Mouse (Mus musculus): ENCODE measurements around the gene H3f3a. TPM values are rescaled to one million over a fixed set of nuclear protein-coding genes. Genes with fewer than 3 reads are reported as not detected.
A peak's percentile ranks its signal among the peaks of the same experiment; 100 is the strongest.

Gene H3f3a
- total RNA-seq, 2 experiments from 2014 or later = 809 to 834 TPM

DNA sequence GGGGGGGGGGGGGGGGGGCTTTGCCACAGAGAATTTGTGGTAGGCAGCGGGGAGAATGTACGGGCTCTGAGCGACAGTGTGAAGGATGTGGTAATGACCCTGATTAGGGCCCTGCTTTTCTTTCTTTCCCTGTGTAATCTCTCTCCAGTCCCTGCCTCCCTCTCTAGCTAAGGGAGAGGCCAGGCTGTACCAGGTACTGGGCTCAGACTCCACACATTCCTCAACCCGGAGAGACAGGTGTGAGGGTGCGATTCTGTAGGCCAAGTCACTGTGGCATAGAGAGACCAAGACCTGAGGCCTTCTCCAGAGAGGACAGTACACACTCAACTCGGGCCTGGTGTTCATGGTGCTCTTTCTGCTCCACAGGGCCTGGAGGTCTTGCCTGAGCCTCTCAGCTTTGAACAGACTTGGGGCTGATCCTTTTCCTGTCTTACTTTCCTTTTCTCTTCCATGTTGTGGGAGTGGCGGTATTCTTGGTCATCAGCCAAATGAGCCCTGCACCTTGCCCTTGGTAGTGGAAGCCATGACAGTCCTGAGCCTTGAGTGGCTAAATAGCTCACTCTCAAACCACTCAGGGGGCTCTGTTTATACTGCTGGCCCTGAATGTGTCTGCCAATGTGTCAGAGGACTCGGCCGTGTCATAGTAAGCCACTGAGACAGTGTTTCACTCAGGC is 30.7 kb downstream of the H3f3a start:
- DNase-seq = no peak

DNA sequence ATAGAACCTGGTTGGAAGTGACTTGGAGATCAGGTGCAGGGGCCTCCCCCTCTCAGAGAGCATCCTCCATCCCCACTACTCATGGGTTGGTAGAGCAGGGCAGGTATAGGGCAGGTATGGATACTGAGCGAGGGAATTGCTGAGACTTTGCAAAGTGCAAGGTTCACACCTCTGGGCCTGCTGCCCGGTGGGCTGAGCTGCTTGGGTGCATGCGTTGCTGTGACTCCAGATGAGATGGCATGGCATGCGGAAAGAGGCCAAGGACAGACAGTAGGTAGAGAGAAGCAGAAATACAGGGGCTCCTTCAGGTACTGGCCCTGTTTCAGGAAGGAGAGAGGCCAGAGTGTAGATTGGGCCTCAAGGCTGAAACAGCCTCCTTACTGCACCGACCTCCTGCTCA is 32.5 kb downstream of the H3f3a start:
- DNase-seq = no peak

DNA sequence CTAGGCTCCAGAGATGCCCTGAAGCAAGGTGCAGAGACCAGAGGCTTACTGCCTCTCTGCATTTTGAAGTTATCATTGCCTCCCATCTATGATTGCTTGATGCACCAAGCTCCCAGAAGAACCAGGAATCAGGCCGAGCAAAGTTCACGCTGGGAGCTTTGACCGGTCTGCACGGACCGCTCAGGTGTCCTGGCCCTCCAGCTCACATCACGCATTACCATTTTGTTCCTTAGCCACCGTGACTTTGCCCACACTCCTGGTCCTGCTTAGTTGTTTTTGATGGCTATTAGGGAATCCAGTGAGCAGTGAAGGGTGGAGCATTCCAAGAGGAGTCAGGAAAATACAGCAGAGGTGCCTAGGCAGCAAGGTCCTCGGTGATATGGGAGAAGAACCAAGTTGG is 33.5 kb downstream of the H3f3a start:
- no peak for DNase-seq

DNA sequence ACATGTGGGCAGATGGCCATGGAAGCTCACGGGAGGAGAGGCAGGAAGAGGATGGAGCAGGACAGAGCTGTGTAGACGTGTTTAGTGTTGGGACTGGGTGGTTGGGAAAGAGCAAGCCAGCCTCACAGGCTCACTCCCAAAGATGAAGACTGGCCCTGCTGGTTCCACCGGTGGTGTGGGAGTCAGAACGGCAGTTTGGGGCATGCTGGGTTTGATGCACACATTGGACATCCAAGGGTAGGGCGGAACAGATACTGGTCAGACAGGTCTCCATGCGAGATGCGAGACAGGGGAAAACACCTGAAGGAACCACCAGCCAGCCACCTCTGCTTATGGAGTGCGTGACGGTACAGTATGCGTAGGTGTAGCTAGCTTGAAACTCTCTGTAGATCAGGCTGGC is 34.8 kb downstream of the H3f3a start:
- DNase-seq = no peak

DNA sequence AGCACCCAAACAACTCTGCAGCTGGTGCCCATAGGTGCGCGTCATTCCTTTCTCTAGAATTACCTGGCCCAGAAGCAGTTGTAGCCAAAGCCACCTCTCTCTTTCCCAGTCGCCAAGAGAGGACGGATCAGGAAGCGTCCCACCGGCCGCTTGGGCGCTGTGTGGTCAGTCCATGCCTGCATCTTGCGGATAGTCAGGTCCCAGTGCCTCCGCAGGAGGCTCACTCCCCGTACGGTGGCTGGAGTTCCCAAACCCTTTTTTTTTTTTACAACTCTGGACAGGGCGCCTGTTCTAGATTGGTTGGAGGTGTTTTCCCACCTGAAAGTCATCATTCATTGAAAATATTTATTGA is 35.4 kb downstream of the H3f3a start:
- no peak for DNase-seq

DNA sequence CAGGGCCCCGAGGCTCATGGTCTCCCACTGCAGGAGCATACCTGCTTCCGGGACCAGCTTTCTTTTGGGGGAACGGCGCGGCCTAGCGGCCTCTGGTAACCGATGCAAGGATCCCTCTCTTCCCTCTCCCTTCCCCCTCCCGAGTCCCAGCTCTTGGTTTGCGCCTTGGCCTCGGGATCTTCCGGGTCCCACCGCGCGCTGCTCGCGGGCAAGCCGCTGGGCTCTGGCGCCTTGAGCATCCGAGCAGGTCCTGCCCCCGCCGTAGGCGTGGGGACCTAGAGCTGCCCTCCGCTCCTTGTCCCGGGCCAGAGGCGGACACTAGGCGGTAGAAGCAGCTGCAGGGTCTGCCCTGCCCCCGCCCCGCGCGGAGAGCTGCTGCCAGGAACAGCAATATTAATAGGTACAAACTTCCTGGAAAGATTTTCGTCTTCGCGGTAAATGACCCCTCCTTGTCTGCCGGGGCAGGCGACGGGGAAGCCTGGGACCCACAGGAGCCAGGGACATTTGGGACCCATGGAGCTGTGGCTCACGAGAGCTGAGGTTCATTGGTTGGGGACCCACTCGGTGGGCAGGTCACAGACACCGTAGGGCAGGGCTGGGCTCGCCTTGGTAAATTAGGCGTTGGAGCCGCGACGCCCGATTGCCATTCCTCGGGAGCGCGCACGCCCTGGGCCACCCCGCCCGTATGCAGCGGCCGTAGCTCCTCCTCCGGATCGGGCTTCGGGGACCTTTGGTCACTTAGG is 35.9 kb downstream of the H3f3a start:
- peak; percentile 91 for DNase-seq

DNA sequence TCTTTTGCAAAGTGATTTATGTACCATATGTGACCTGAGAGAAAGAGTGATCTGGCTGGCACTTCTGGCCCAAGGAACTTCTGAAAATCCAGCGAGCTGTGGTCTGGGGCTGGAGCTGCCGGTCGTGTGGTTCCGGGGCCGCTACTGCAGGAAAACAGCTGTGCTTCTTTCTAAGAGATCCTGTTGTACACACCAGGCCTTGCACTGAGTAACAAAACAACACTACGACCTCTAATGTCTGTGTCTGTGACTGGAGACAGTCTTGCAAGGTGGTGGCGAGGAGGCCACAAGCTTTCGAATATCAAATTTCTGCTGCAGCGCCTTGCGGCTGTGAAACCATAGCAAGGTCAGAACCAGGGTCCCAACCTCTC is 36.5 kb downstream of the H3f3a start:
- no peak for DNase-seq

DNA sequence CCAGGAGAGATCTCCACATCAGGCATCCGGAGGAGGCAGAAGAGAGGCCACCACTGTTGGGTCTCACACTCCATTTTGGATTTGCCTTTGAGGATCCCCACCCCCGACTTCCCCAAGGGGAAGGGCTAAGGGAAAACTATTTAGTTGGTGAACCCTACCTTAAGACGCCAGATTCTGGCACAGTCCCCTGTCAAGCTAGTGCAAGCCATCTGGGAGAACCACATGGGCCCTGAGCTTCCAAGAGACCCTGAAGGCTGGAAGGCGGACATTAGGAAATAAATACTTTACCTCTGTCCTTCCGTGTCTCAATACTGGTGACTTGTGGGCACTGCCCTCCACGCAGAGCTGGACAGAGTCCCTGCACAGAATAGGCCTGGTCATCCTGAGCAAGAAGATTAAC is 37.2 kb downstream of the H3f3a start:
- no peak for DNase-seq

DNA sequence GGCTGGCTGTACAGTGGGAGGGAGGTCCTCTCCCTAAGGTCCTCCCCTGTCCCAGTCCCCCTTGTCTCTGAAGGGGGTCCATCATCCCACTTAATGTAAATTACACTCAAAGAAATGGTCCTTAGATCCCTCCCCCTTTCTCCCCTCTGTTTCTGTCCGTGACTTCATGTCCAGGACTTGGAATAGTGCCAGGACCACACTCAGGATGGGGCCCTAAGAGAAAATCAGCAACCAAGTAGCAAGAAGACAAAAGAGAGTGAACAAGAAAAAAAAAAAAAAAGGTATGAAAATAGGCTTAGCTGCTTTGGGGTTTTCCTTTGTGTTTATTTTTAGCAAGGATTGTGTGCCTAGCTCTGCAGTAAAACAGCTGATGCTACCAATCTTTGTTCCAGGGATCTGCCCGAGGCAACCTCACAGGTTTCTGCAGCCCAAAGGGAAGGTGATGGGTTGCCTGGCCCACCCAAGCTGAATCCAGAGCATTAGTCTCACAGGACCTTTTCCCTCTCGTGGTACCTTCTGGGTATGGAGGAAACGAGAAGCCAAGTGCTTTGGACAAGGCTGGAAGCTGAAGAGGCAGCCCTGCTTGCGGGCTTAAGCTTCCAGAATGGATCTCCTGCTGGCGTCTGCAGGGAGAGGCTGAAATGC is 37.8 kb downstream of the H3f3a start:
- no peak for DNase-seq

DNA sequence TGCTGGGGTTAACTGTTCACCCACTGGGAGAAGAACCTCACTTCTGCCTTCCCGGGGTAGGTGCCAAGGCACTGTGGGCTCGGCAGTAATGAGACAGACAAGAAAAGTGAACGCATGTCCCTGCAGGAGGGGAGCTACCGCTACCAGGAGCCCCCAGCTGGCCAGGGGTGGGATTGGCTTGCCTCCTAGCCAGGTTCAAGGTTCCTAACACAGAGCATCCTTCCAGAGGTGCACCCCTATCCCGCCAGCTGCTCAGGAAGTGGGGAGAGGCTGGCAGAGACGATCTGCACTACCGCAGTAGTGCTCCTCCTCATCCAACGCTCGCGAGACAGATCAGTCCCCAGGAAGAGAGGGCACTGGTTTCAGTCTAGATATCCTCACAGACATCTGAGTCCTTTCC is 38.4 kb downstream of the H3f3a start:
- no peak for DNase-seq

DNA sequence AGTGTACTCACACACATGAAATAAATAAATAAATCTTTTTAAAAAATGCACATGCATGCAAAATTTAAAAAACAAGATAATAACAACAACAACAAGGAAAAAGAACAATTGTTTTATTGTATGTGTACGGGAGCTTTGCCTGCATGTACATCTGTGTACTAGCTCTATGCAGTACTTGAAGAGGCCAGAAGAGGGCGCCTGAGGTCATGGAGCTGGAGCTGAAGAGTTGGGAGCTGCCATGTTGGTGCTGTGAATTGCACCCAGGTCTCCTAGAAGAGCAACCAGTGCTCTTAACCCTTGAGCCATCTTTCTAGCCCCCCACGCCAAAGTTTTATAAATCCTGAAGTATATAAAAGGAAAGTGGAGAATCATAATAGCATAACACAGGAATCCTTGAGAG is 39.1 kb downstream of the H3f3a start:
- no peak for DNase-seq

DNA sequence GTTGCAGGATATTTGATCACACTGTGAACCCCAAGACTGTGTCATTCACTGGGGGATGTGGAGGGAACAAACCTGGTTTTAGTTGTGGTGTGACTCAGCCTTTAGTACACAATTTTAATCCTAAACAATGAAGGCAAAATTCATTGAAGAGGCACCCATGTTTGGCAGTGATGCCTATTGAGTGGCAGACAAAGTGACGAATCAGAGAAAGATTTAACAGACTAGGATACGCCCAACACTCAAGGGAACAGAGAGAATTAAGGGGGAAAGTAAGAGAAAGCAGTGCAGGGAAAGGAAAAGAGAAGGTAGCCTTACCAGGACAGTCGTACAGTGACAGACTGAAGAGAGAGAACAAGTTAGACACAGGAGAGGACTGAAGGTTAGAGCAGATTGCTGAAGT is 41.5 kb downstream of the H3f3a start:
- no peak for DNase-seq

DNA sequence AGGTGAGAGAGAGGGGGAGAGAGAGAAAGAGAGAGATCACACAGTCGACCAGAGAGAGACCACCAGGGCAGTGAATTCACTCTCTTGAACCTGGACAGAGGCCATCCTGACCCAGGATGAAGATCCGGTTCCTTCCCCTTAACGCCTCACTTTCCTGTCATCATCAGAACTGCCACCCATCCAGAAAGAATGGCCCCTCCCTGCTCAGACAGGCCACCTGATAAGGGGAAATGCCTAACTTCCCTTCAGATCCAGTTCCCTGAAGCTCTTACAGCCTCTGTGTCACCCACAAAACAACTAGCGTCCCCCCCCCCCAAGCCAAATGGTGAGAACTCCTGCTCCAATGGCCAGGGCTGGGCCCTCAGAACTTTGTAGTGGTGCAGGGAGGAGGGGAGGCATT is 42.0 kb downstream of the H3f3a start:
- DNase-seq = no peak

DNA sequence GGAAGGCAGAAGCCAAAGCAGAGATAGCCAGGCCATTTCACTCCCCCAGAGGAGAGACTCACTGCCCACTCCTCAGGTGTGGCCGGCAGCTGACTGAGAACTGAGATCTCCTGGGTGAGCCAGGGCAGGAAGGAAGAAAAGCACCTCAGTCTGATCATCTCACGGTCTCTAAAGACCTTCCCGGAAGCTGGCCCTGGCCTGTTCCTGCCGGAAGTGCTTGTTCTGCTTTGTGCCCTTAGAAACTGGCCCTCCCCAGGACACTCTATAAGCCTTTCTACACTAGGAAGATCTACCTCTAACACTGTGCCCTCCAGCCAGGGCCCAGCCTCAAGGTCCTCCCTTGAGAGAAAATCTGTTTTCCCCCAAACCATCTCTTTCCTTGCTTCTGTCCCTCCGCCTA is 42.4 kb downstream of the H3f3a start:
- DNase-seq = no peak

DNA sequence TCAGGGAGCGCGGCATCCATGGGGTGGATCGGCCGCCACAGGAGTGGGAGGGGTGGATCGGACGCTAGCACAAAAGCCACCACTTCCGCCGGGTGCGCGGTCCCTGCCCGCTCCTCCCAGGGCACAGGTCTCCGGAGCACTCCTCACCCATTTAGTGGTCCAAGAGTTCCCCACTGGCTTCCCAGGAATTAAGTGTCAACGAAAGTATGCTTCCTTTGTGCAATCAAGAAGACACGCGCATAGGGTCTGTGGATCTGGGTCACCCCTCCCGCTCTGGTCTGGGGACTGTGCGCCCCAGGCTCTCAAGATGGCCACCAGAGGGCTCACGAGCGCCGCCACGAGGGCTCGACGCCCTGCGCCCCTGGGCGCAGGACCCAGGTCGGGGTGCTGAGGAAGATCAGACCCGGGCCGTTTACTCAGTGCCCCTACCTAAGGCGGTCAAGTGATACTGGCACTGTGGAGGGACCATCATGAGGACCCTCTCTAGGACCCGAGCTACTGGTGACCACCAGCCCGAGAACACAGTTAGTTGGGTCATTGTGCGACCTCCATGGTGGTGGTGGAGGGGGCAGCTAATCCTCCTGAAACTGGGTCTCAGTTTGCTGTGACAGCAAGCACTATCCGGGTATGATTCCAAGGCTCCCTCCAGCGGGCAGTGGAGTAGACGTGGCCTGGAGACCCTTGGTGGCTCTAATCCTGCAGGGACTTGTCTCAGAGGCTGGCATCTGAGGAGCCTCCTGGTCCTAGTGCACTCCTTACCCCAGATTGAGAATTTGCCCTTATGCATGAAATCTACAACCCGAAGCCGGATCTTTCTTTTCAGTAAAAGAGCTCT is 45.2 kb downstream of the H3f3a start:
- peak; percentile 88 for DNase-seq

DNA sequence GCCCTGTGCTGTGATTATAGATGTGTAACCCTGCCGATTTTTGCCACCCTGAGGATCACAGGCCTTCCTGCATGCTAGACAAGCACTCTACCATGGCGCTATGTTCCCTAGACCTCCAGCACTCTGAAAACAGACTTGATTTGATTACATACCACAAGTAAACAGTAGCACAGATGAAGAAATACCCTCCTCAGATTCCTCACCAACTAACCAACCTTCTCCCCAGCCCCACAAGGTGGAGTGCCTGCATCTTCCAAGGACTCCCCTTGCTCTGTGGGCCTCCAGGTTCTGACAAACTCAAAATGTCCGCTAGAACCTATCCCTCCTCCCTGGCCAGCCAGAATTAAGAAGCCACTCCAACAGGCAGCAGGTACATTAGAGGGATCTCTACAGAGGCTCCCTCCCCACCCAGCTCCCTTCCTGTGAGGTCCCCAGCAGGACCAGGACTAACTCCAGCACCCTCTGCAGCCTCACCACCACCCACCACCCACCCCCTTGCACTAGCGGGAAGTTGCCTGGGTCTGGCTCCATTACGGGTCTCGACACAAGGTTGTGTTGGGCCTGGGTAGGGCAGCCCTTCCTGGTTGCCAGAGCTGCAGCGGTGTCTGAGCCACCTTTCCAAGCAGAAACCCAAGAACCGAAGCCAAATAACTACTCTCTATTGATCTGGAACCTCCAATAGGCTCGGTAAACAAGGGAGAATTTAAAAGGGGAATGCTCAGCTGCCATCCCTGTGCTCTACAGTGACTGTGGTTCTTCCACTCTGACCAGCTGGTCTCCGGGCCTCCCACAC is 46.0 kb downstream of the H3f3a start:
- peak; percentile 37 for DNase-seq

DNA sequence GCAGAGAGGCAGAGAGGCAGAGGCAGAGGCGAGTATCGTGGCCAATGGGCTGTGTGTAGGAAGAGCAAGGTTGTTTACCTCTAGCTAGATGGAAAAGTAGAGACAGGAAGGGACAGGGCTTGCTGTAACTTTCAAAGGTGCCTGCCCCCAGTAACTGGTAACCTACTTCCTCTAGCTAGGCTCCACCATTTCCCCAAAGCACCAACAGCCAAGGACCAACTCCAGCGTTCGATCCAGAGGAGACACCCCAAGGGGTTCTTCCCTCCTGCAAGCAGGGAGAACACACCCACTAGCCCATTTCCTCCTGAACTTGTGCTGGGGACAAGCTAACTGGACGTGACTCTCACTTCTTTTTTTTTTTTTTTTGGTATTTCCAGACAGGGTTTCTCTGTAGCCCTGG is 47.2 kb downstream of the H3f3a start:
- DNase-seq = no peak

DNA sequence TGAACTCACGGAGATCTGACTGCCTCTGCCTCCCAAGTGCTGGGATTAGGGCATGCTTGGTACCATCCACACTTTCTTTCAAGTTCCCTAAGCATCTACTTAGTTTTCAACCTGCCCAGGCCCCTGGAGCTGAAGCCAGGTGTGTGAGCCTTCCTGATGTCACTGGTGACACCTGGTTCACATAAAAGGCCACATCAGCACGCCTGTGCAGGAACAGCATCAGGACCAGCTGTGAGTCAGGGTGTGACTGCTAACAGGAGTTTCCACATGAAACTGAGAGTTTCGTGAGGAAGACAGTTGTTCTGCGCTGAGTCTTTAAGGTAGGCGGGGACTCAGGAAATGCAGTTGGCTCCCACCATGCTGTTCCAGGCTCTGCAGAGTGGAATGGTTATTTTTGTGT is 48.4 kb downstream of the H3f3a start:
- DNase-seq = no peak

DNA sequence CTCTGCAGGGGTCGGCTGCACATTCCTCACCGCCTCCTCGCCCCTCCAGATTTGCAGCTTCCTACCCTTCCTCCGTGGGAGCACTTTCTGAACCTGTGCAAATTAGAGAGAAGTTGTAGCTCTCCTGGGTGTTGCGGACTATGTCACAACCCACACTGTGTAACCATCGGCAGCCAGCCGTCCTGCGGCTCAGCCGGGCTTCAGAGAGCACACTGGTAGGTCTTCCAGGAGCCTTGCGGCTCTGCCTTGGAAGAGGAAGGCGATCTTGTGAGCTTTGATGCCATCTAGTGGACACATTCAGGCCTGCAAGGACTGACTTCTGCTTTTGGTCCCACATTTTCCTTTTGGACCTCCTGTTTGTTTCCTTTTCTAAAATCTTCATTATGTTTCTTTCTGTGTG is 49.9 kb downstream of the H3f3a start:
- peak; percentile 89 for DNase-seq

DNA sequence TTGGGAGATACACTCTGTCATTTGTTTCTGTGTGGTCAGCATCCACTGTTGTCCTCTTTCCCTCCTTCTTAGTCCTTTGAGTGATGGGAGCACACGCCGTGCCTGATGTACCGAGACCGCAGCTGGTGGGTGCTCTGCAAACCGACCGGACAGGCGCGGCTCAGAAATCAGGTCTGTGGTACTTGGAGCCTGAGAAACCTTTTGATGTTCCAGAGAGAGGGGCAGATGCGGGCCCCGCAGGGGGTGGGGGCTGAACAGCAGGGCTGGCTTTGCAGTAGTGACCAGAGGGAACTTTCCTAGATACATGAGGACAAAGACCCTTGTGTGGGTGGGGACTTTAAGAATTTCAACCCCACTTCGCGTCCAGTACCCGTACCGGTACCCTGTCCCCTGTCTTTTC is 50.4 kb downstream of the H3f3a start:
- no peak for DNase-seq

DNA sequence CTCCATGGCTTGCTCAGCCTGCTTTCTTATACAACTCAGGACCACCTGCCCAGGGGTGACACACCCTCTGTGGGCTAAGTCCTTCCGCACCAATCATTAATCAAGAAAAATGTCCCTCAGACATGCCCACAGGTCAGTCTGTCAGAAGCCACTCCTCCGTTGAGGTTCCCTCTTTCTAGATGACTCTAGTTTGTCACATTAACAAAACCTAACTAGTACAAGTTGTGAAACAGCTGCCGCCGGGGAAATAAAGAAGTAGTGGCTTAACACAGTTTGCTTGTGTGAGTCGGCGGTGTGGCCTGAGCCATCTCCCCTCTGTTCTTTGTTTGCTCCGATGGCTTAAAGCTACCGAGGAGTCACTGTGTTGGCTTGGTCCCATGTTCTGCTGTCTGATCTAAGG is 51.1 kb downstream of the H3f3a start:
- DNase-seq = no peak

DNA sequence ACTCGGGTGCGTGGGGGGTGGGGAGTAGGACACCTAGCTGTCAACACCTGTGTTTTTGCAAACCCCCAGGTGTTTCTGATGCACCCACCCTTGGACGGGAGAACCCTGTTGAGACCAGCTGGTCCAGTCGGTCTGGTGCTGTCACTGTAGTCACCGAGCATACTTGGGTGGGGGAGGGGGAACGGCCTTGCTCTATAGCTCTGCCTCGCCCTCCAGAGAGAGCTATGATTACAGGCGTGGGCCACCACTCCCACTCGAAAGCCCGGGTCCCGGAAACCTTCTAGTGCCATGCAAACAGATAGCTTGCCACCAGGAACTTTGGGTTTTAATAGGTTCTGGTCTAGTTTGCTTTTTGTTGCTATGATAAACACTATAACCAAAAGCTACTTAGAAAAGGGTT is 51.6 kb downstream of the H3f3a start:
- no peak for DNase-seq
